In genomic region chr17:54656553-54656952, GRCm38 (mm10) we compare ENCODE assay signal across 22 mouse cellular contexts.
DNase-seq lines count a peak whose midpoint lies in the region; ATAC-seq lines count a peak whose summit lies in the region.
"Had no signal": no experiment of that assay in that cellular context is flagged by ENCODE, and none has a peak within 500 bp of the region (broad histone marks: within the 10 kb centered on the region; RNA-seq: fewer than 3 reads in every experiment).

No protein-coding gene starts in this region.

- H3K27me3 ChIP-seq in kidney, embryonic 16.5 days (ENCODE audit: insufficient read depth, low read length) = no peaks in the 10 kb centered on the region
- H3K27me3 ChIP-seq in forebrain, embryonic 12.5 days = no peaks in the 10 kb centered on the region
- H3K27me3 ChIP-seq: embryonic facial prominence, embryonic 12.5 days; heart, embryonic 15.5 days had no signal

- no peaks in the 10 kb centered on the region for H3K4me1 ChIP-seq in kidney, embryonic 16.5 days (ENCODE audit: insufficient read depth, low read length)
- no peaks in the 10 kb centered on the region for H3K4me1 ChIP-seq in forebrain, embryonic 12.5 days
- H3K4me1 ChIP-seq: embryonic facial prominence, embryonic 12.5 days; heart, embryonic 15.5 days had no signal

- DNase-seq in embryo, embryonic 10 days (ENCODE audit: low spot score) = peak; percentile 18
- no peak for DNase-seq in embryo, embryonic 9.5 days (ENCODE audit: extremely low spot score)
- no peak for DNase-seq in kidney, adult 11 months
- peak; percentile 37 for DNase-seq in mesoderm, embryonic 11.5 days (ENCODE audit: low read depth, low spot score)
- no peak for DNase-seq in right cerebral cortex, postnatal 14 days
- DNase-seq: adrenal gland, postnatal 10 days; B cell, adult 2 months; cerebellum, adult 11 months; cerebellum, adult 8-10 months; cerebellum, postnatal 14 days; gastrocnemius, postnatal 14 days; heart, adult 2 months; heart, postnatal 14 days had no signal

- peak; percentile 59; the same call in 1 of the 2 replicates for ATAC-seq in kidney, embryonic 16.5 days (ENCODE audit: low FRiP score, low TSS enrichment)
- ATAC-seq in forebrain, embryonic 12.5 days (ENCODE audit: low FRiP score) = no peak
- ATAC-seq: CD4-positive, CD25-positive, alpha-beta regulatory T cell, adult 4 months; forebrain, embryonic 16.5 days had no signal

- no peak overlapping the region for H3K4me2 ChIP-seq in kidney, embryonic 16.5 days (replicated peaks; ENCODE audit: low read depth, low read length)
- no peak overlapping the region for H3K4me2 ChIP-seq in forebrain, embryonic 12.5 days
- H3K4me2 ChIP-seq: embryonic facial prominence, embryonic 12.5 days; heart, embryonic 11.5 days; heart, embryonic 15.5 days; hindbrain, embryonic 14.5 days had no signal

- no peaks in the 10 kb centered on the region for H3K36me3 ChIP-seq in kidney, embryonic 16.5 days (ENCODE audit: insufficient read depth, low read length)
- no peaks in the 10 kb centered on the region for H3K36me3 ChIP-seq in forebrain, embryonic 12.5 days (replicated peaks)
- H3K36me3 ChIP-seq: embryonic facial prominence, embryonic 12.5 days; G1E; heart, embryonic 15.5 days had no signal

- no peak overlapping the region for H3K27ac ChIP-seq in kidney, embryonic 16.5 days (ENCODE audit: low read length)
- H3K27ac ChIP-seq in forebrain, embryonic 12.5 days = no peak overlapping the region
- H3K27ac ChIP-seq: embryonic facial prominence, embryonic 12.5 days; heart, adult 2 months; heart, embryonic 15.5 days; hindbrain, embryonic 14.5 days had no signal

- no peak overlapping the region for H3K9ac ChIP-seq in kidney, embryonic 16.5 days (replicated peaks; ENCODE audit: low read length)
- H3K9ac ChIP-seq in forebrain, embryonic 12.5 days = no peak overlapping the region
- H3K9ac ChIP-seq: embryonic facial prominence, embryonic 12.5 days; heart, embryonic 15.5 days; hindbrain, embryonic 14.5 days had no signal

- H3K9me3 ChIP-seq in kidney, embryonic 16.5 days (ENCODE audit: low read length) = no peaks in the 10 kb centered on the region
- H3K9me3 ChIP-seq in forebrain, embryonic 12.5 days = no peaks in the 10 kb centered on the region
- H3K9me3 ChIP-seq: embryonic facial prominence, embryonic 12.5 days; heart, embryonic 15.5 days had no signal

- no peak overlapping the region for H3K4me3 ChIP-seq in kidney, embryonic 16.5 days (ENCODE audit: low read length)
- H3K4me3 ChIP-seq in forebrain, embryonic 12.5 days (replicated peaks) = no peak overlapping the region
- H3K4me3 ChIP-seq: embryonic facial prominence, embryonic 12.5 days; heart, adult 2 months; heart, embryonic 15.5 days had no signal

Comparison
In these comparisons a context has a peak if more than half of its experiments do, and no peak if none do; other contexts are left out.
1. DNase-seq: peak in embryo, embryonic 10 days (single experiment) and mesoderm, embryonic 11.5 days (single experiment); none in embryo, embryonic 9.5 days (single experiment), kidney, adult 11 months (single experiment) and right cerebral cortex, postnatal 14 days (single experiment).